Mouse (Mus musculus) ovary, postnatal 36 days (tissue): Measurements from ENCODE around the gene Dusp15.

Source experiments
- DNase-seq: peaks from one replicate; pipeline ENCODE4 v3.0.0; 2022; ENCODE audit warnings: low spot score, mixed read lengths

The Dusp15 gene

DNA sequence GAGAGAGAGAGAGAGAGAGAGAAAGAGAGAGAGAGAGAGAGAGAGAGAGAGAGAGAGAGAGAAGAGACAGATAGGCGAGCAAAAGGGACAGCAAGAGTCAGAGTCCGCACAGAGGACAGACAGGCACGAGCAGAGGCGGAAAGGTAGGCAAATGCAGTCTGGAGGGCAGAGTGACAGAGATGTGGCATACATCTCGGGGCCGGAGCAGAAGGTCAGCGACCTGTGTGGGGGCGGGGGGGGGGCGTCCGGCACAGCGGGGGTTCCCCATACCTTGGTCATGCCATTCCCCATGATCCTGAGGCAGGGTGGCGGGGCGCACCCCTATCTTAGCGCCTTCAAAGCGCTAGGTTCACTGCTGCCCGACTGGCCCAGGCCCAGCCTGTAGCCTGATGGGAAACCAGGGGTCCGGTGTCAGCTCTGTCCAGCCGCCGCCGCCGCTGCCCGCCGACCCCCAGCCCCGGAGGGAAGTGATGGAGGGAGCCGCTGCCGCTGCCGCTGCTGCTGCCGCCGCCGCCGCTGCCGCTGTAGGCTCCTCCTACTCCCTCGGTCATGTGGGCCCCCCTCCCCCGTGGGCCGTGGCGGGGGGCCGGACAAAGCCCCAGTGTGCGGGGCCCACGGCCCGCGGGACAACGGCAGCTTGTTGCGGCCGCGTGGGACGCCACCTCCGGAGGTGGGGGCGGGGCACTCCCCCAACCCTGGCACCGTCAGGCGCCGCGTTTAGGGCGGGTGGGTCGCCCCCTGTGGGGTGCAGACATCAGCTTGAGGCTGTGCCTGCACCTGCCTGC, at the start of gene Dusp15:
TSS of gene Dusp15 (minus strand) at position 634 of the 785 bp plus-strand sequence.
- DNase-seq: no peak

DNA sequence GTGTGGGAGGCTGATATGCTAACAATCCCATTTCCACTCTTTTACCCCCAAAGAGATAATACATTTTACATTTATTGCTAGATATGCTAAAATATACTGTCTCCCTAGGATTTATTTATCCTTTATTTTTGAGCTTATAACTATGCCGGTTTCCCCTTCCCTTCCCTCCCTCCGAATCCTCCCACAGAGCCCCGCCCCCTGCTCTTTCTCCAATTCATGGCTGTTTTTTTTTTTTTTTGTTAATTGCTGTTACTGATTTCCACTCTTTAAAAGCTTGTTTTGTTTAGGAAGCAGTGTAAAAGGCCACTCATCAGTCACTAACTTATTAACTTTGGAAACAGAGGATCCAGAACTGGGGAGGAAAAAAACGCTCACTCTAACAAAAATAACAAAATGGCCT, 45.5 kb upstream of the Dusp15 start:
- DNase-seq: no peak

DNA sequence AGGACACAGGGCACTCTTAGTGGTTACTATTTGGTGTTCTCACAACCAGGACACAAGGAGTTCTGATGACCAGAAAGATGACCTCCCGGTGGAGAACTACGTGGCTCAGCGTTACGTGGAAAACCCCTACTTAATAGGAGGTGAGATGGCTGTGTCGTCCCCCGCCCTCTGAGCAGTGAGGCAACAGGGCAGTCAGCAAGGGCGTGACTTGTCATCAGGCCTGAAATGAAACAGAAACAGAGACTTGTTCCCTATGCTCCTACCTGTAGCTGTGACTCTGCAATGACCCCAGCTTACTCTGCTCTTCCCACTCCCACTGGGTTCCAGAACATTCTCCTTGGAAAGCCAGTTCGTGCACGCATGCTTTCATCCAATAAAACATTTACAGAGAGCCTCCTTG, 40.0 kb upstream of the Dusp15 start:
- DNase-seq: no peak

DNA sequence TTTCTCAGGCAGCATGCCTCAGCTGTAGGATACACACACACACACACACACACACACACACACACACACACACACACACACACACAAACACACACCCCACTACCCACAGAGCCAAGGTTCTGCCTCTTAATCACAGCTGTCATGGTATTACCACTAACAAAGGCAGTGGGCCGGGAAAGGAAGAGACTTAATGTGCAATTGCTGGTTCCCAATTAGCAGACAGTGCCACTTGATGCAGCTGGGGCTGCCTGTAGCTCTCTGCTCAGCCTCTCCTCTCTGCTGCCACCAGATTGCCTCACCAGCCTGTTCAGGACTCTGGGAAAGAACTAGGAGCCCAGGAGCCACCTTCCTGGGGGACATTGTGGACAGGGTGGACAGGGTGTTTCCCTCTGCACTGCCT, 34.1 kb upstream of the Dusp15 start:
- DNase-seq: no peak

DNA sequence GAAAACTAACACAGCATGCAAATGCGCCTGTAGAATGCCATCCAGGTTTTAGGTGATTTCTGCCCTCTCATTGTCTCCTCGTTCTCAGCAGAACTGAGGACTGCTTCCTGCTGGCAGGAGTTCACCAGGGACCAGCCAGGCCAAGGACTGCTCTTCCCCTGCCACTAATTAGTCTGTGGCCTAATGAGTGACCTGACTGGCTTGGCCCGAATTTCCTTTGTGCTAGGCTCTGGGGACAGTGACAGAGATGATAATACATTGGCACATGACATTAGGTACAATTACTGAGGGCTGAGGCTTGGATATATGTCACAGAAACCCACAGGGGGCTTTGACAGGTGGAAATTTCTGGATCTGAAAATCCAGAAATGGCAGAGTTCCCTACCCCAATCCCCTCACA, 25.5 kb upstream of the Dusp15 start:
- no peak for DNase-seq

DNA sequence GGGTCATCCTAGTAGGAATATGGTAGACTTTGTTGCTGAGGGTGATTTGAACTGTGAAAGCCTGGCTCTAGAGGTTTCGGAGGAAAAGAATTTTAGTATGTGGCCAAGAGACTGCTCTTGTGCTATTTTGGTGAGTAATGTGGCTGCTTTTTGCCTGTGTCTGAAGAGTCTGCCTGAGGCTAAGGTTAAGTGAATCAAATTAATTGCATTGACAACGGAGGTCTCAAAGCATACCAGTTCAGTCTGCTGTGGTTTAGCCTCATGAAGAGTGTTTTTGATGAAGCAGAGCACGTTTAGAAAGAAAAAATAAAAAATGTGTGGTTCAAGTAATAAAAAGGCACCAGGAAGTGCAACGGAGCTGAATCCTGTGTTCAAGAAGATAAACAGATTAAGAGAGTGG, 14.1 kb upstream of the Dusp15 start:
- no peak for DNase-seq

DNA sequence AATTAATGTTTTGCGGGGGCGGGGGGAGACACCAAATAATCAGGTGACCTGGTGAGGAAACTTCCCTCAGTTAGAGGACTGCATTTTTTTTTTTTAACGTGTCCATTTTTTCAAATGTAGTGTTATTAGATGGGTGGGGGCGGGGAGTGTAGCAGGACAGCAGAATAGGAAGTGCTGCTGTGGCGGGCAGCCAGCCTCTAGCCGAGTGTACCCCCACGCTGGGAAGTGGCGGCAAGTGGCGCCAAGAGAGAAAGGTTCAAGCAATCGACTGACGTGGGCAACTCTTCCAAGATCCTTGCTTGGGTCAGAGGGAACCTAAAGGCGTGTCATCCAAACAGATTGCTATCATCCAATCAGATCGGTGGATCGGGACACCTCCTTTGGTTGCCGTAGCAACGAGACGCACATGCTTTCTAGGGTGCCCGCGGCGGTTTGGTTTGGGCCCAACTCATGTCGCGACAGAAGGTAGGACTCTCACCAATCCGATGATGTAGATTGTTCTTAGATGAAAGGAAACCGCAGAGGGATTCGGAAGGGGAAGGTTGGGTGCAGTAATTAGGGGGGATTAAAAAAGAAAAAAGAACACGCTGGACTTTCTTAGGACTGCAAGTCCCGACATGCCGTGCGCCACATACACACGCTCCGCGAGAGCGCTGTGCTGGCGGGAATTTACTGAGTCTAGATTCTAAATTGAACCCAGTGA, 10.7 kb upstream of the Dusp15 start, which contains the start of gene Ttll9:
TSS of gene Ttll9 (plus strand) at position 395 of the 703 bp plus-strand sequence.
- DNase-seq: peak; percentile 60

DNA sequence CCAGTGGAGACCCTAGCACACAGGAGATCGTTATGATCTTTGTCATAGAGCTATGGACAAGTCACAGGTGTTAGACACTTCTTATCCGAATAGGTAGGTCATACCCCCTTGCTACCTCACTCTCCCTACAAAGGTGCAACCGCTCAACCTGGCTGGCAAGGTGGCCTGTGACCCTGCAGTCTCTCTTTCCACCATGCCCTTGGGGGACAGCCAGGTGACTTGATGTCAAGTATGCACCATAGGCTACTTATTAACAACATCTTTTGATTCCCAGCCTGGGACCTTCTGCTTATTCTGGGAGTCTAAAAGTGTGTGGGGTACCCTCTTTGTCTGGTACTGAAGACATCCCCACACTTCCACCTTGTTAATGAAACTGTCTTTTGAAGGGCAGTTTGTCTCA, 6.6 kb upstream of the Dusp15 start:
- DNase-seq: no peak

DNA sequence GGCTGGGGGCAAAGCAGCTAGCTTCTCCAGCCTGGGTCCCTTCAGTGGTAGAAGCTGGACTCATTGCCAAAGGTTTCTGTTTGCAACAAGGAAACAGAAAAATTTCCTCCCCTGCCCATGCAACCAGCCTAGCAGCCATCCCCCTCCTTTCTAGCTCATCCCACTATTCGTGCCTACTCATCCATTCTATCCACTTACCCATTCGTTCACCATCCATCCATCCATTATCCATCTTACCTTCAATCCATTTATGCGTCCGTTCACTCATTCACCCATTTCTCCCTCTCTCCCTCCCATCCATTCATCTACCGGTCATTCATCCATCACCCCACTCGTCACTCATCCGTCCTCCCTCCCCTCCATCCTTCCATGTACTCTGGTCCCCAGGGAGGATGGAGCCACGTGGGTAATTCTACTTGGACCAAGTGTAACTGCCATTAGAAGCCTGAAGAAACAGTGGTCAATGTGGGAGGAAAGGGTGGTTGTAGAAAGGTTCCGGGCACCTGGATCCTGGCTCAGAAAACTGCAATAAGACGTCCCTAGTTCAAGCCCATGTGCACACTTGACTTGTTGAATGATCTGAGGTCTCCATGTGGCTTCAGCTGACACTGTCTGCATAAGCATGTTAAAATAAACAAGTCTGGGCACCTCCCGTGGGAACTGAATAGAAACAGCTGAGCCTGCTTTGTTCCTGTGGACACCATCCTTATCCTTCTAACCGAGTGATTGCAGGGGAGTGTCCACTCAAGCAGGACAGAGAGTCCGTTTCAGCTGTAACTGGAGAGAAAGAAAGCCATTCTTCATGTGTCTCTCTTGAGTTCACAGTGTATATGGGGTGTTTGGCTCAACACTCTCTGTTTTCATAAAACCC, 587 bp upstream of the Dusp15 start:
- no peak for DNase-seq

DNA sequence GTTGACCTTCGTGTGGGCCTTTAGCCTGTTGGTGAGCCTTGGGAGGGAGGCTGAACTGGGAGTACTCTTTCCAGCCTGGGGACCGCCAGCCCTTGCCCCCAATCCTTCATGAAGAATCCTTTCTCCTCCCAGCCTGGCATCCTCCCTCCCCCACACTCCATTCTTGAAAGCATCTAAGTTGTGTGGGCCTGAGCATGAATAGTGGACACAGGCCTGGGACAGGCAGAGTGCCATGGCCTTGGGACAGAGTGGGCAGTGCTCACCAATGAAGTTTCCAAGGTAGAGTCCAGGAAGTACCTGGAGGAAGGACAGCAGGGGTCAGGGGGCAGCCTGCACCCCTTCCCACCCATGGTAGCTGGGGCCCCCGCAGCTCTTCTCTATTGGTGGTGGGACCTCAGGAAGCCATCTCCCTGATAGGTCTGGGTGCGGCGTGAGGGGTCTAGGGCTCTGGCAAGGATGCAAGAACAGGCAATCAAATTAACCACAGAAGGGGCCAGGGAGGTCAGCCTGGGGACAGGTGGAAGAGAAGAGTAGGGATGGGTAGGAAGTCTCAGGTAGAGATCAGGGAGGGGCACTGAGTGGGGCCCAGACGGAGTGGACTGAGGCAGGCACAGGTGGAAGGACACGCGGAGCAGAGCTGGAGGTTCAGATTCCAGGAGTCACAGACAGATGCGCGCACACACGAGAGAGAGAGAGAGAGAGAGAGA, 987 bp downstream of the Dusp15 start:
- DNase-seq: no peak

DNA sequence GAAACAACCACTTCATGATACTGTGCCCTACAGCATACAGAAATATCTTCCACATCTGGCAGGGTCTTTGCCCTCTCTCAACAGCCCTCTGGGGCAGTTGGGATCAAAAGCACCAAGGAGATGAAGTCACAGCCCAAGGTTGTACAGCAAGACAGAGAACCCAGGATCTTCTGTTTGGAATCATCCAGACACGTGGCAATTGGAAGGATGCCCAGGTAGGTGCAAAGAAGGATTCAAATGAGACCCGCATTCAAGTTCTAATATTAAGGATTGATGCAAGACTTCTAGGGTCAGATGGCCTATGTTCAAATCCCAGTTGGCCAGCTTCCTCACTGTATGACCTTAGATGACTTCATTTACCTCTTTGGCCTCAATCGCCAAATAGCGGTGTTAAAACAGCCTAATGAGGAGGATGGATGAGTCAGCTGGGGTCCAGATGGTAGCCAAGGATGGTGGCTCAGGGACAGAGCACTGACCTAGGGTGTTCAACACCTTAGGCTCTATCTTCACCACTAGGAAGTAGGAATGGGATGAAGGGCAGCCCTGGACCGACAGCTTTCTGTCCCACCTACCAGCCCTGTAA, 3.0 kb downstream of the Dusp15 start:
- DNase-seq: no peak

DNA sequence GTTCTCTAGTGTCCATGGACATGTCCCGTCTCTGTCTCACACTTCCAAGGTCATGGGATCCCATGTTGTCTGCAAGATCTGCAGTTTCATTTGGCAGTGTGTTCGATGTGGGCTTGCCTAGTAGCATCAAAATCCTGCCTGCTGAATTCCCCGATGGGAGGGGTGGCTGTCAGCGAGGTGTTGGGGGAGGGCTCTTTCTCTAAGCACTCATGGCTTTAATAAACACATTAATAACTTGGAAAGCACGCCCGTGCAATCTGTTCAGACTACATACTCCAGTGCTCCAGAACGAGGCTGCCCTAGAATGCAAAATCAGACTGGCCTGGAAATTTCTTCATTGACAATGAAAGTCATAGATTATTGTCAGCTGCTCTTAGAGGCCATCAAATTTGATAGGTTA, 4.4 kb downstream of the Dusp15 start:
- DNase-seq: no peak

DNA sequence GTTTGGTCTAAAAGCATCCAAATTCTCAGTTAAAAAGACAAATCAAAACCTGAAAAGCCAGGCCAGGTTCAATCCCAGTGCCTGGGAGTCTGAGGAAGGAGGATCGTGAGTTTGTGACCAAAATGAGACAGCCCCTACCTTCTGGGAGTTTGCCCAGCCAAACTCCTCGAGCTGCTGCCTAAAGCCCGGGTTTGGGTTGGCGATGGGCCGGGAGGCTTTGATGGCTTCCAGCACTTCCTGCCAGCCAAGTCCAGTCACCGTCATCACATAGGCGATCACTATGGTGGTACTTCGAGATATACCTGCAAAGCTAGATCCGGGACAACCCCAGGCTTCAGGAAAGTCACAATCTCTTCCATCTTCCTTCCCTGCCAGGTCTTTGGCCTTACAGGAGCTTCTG, 7.5 kb downstream of the Dusp15 start:
- DNase-seq: no peak

DNA sequence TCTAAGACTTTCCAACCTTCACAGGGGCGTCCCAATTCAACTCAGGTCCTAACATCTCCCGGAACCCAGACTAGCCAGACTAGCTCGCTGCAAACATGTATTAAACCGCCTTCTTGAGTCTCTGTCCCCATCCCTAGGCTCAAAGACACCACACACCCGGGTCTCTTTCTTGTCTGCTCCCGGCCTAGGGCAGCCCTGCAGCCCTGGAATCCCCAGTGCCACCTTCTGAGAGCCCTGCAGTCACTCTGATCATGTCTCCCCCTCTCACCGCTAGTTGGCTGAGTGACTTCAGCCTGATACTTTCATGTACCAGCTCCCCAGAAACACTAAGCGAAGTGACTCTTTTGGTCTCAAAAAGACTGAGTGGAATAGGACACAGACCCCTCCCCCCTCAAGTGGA, 7.9 kb downstream of the Dusp15 start:
- DNase-seq: no peak

DNA sequence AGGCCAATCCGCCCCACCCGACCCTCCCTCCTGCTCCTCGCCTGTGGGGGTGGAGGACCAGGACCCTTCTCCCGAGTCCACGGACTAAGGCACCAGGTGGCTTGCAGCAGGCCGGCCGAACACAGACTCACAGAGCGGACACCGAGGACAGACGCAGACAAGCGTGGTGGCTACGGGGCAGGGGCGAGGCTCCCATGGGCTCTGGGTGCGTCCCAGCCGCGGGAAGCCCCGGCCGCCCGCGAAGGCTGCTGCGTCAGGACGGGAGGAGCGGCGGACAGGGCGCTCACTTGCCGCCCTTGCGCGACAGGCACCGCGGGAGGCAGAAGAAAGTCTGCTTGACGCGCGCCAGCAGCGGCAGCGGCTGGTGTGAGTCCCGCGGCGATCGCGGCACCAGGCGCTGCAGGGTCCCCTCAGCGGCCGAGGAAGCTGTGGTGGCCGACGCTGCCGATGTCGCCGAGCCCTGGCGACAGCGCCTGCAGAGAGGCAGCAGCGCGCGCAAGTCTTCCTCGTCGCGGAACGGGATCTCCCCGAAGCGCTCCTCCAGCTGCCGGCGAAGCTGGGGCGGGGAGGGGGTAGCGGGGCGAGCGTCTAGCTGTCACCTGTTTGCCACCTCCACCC, 8.5 kb downstream of the Dusp15 start:
- DNase-seq: no peak

DNA sequence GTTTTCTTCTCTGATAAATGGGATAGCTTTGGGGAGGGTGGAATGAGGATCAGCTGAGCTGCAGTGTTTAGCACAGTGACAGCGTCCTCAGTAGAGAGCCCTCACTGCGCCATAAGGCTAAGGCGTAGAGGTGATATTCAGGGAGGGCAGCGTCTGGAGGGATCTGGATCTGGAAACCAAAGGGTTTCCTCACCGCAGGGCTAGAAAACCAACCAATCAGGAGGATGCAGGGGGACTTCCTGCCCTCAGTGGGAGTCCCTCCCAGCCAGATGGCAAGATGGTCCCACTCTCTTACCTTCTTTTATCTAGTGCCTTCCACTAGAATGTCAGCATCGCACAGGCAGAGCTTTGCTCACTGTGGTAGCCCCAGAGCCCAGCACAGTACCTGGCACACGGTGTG, 9.7 kb downstream of the Dusp15 start:
- no peak for DNase-seq

DNA sequence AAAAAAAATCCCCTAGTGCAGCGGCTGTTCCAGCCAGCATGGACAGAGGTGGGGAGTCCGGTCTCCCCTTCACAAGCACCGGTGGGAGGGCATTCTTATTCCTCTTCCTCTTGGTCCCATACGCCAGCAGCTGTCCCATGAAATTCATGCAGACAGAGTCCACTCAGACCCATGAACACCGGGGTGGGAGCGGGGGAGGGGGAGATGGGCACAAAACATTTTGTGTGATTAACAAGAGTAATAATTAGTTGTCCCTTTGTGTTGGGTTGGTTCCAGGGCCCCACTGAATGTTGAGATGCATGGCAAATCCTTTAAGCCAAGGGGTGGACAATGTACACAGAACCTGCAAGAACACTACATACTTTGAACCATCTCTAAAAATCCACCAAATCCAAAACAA, 10.4 kb downstream of the Dusp15 start:
- no peak for DNase-seq

DNA sequence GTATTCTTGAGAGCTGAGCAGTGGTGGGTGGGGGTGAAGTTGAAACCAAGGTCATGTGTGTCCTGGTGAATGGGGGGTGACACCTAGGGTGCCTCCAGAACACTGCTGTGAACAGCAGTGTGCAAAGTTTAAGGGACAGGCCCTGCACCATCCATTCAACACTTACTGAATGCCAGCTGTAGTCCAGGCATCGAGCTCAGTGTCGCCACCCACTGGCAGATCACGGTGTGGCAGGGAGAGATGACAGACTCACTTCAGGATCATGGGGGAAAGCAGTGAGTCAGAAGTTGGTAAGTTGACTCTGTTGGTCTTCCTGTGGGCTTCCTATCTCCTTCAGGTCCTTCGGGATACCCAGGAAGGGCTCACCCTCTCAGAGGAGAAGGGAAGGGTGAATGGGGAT, 11.7 kb downstream of the Dusp15 start:
- DNase-seq: no peak

DNA sequence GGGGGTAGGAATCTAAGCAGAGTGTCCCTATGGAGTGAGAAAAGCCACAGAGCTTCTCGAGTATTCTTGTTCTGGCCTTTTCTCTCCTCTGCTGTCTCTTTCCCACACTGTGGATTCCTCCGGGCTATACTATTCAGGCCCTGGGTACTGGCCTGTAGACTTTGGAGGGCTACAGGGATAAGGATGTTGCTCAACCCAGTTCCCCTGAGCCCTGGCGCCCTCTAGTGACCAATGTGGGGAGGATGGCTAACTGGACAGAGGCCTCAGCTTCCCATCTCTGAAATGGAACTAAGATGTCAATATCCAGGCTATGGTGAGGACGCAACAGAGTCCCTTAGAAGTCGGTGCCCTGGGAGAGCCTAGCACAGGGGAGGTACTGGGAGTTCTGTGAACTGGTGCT, 17.9 kb downstream of the Dusp15 start:
- peak; percentile 60 for DNase-seq

DNA sequence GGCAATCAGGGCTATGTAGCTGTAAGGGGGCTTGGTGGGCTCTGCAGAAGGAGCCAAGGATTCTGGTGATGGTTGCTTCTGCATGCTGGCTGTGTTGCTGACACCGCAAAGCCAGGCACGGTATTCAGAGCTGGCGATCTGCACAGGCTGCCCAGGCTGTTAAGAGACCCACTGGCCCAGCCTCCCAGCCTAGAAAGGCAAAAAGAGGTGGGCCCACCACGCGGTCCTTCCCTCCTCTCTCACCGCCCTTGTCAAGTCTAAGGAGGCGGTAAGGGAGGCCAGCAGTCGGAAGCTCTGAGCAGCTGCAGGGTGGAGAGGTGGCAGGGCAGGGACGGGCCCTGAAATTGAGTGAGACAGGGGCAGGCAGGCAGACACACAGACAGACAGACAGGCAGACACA, 18.4 kb downstream of the Dusp15 start, which contains the start of gene Foxs1:
TSS of gene Foxs1 (minus strand) at position 161 of the 400 bp plus-strand sequence.
- DNase-seq: peak; percentile 48
